Mouse (Mus musculus) G1E-ER4 (cell line): Measurements from ENCODE around the gene Zfp654. TPM values are rescaled to one million over a fixed set of nuclear protein-coding genes. Genes with fewer than 3 reads are reported as not detected.
A peak's percentile ranks its signal among the peaks of the same experiment; 100 is the strongest.

ENCODE experiments used
- GATA1 ChIP-seq: IDR thresholded peaks from one replicate; pipeline ENCODE4 v1.8.0; 2012; ENCODE audit warnings: low read length, inconsistent platforms
- polyA plus RNA-seq: library from polyadenylated mRNA; stranded (reverse); fragments of >175 nt; gene quantifications from 2 replicates; pipeline ENCODE4 v1.2.3, GENCODE M21; 2012

Zfp654 gene
- polyA plus RNA-seq, 1 experiment: 2.0 TPM

DNA sequence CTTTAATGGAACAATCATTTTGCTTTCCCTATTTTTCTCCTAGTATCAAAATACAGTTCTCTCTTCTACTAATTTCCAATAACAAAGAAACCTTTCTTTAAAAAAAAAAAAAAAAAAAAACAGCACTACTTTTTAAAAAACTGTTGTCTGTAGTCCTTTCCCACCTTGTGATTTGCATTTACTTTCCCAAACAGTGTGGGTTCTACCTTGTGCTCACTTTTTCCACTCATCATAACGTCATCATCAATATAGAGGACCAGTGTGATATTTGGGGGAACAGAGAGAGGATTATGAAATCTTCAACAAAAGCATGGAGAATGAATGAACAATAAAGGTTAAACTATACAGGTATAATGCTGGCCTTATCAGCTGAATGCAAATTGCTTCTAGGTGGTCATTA lies 27.0 kb downstream of the Zfp654 start:
- no peak for TF ChIP-seq GATA1

DNA sequence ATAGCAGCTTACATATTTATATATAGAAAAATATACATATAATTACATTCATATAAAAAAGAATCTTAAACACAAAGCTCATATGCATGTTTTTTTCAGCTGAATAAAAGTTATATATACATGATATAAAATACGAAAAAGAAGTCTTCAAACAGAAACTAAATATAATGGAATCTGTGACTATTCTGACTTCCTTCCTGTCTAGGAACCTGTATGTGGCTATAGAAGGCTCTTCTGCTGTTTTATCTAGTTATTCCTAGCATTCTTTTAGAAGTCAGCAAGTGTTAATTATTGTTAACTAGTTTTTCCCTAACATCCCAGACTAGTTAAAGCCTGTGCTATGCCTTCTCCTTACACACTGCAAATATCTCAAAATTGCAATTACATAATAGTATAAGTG lies 27.6 kb downstream of the Zfp654 start:
- TF ChIP-seq GATA1: no peak

- no peak for TF ChIP-seq GATA1
These were observed 34.2 kb downstream of the Zfp654 start for GRCm38 (mm10) chr16:64817094-64817765.

DNA sequence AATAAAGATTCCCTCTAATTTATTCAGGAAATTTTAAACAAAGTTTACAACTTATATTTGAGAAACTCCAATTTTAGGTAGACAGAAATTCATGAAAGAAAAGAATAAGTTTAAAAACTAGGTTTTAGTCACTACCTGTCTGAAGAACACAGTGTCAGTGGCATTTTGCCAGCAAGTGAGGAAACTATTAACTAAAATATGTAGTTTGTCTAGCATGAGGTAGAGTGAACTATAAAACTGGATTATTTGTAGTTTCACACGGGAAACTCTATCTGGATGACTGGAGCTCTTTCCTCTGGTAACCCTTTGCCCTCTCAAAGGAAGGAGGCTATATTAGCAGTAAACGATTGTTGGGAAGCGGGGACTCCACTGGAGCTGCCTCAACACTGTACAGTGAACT lies 48.4 kb downstream of the Zfp654 start:
- no peak for TF ChIP-seq GATA1

- TF ChIP-seq GATA1: no peak
These were observed 49.8 kb downstream of the Zfp654 start for GRCm38 (mm10) chr16:64801638-64802037.

DNA sequence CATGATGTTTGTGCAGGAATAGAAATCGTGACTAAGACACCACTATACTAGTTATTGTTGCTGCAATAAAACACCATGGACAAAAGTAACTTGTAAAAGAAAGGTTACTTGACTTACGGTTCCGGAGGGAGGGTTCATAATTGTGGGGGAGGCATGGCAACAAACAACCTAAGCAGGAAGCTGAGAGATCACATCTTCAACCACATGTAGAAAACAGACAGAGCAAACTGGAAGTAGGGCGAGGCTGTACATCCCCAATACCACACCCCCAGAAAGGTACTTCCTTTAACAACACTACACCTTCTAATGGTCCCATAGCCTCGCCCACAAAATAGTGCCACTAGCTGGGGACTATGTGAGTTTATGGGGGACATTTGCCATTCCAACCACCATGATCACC lies 51.1 kb downstream of the Zfp654 start:
- TF ChIP-seq GATA1: no peak

- TF ChIP-seq GATA1: no peak
These were observed 56.6 kb downstream of the Zfp654 start for GRCm38 (mm10) chr16:64794802-64795201.

DNA sequence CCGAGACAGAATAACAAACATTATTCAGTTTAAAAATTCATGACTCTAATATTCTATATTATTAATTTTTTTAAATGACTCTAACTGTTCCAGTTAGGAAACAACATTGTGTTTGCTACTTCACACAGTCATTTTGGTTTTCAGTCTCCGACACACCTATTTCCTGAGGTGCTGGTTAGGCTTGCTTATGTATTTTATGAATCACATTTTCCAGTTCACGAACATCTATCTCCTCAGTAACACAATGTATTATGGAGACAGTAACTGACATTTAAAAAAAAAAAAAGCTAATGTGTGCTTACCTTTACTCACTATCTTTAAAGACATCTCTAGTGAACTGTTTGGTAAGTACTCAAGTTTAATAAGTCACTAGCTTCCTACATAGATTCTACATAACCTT lies 61.7 kb downstream of the Zfp654 start:
- TF ChIP-seq GATA1: no peak

GRCm38 (mm10) chr16:64775516-64775915 lies 75.9 kb downstream of the Zfp654 start:
- no peak for TF ChIP-seq GATA1

GRCm38 (mm10) chr16:64771431-64771818 lies 80.0 kb downstream of the Zfp654 start:
- TF ChIP-seq GATA1: no peak

DNA sequence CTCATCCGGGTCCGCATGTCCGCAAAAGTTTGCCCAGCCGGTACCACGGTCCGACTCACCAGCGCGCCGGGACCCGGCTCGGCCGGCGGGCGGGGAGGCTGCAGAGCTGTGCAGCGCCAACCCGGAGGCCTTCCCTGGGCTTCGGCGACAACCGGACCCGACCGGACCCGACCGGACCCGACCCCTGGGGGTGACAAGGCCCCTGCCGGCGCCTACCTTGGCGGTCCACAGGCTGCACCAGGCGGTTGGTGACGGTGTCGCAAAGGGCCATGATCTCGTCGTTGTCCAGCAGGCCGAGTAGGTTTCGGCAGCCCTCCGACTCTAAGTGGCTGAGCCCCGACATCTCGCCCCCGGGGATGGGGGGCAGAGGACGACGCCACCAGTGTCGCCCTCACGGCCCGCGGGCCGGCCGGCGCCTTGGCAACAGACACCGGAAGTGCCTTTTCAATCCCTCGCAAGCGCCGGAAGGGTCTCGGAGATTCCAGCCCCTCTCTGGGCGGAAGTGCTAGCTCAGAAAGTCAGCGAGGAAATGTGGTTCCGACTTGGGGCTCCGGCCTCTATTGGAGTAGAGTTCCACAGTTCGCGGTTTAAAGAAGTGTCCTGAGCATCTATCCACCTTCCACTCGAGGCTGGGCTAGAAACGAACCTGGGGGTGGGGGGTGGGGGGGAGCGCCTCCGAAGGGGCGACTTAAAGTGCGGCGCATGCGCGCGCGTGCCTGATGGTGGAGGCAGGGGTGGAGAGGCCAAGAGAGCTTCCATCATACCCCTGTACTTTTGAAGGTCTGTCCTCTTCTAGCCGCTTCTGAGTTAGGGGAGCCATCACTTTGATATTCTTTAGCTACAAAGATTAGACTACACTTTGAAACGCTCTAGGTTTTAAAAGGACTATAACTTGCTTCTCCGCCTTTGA lies 80.7 kb downstream of the Zfp654 start, which contains the start of gene 4930453N24Rik:
Gene 4930453N24Rik (minus strand): TSS at position 641 of the 910 bp plus-strand sequence.
- TF ChIP-seq GATA1: no peak

- TF ChIP-seq GATA1: no peak
These were observed 84.7 kb downstream of the Zfp654 start for GRCm38 (mm10) chr16:64766696-64767300.

- no peak for TF ChIP-seq GATA1
These were observed 92.2 kb downstream of the Zfp654 start for GRCm38 (mm10) chr16:64759245-64759626.

DNA sequence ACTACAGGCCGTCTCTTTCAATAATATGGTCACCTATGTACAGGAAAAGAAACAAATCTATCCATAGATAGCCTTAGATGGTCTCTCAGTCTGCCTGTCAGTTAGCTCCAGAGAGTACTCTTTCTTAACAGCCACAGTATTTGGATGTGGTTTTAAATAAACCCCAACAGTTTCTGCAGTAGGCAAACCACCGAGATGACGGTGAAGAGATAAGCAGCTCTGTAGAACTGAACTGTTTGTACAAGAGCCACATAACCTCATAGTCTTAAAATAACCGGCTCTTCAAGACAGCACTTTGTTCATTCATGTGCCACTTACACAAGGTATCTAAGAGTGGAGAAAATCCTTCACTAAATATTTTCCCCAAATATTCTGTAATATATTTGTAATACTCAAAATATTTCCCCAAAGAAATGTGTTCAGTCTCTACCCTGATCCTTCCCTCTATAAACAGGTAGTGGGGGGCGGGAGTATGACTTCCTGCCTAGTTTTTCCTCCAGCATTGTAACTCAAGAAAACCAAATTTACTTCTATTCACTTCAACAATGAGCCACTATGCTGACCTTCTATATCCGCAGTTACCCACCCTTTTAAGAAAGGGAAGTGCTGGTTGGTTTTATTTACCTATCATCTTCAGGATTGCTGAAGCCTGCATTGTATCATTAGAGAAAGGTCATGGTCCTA lies 92.7 kb downstream of the Zfp654 start:
- TF ChIP-seq GATA1: peak; percentile 55

DNA sequence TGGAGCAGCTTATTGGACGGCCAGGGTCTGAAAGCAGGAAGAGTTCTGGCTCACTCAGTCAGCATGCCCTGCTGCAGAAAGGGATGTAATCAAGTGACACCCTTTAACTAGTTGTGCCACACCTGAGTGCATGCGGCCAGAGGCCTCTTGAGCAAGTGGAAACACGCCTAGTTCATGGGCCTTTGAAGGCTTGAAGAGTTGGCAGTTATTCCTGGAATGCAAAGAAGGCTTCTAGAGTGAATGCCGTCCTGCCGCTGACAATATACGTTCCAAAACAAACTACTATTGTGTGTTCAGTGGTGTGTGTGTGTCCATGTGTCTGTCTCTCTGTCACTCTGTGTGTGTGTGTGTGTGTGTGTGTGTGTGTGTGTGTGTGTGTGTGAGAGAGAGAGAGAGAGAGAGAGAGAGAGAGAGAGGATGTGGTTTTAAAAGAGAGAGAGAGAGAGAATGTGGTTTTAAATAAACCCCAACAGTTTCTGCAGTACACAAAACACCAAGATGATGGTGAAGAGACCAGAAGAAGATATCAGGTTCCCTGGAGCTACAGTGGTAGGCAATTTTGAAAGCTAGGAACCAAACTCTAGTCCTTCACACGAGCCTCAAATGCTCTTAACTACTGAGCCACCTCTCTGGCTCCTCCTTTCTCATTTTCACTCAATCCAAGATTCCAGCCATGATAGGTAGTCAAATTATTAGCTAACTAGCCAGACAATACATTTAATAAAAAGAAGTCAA lies 93.6 kb downstream of the Zfp654 start:
- no peak for TF ChIP-seq GATA1
